Mouse (Mus musculus): ENCODE measurements around the gene Aff1. TPM values are rescaled to one million over a fixed set of nuclear protein-coding genes. Genes with fewer than 3 reads are reported as not detected.
A peak's percentile ranks its signal among the peaks of the same experiment; 100 is the strongest.

The Aff1 gene
- total and polyA plus RNA-seq, 2 experiments from 2014 or later, result 1.6 to 6.4 TPM

DNA sequence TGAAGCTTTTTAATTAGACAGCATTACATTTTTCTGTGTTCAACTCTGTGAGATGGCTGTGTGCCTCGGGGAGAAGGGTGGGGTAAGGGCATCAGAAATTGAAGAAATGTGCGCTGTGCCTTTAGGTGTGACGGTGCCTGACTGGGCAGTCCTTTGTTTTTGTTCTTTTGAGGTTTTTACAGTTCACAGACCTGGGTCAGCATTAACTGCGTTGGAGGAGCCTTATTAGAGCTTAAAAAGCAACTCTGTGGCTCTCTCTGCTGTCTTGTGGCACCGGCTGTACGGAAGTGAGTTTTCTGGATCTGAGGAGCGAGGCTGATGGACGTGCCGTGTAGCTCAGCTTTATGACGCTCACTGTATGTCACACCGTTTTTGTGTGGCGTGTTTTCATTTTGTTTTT, 137.0 kb downstream of the Aff1 start:
- no peak overlapping the region for H3K9ac ChIP-seq (replicated peaks; ENCODE audit: low read length, poor library complexity, severe bottlenecking)
- WGBS, result 77% methylated on average over 12 of the region's 12 CpGs
- no peak overlapping the region for H3K27ac ChIP-seq (ENCODE audit: low read depth, low read length)
- no peak for TF ChIP-seq CTCF (IDR thresholded peaks at IDR 0.05)
- DNase-seq (ENCODE audit: low spot score), result no peak
- no peak overlapping the region for H3K4me3 ChIP-seq (ENCODE audit: low read depth, low read length)
- H3K4me1 ChIP-seq (ENCODE audit: insufficient read depth, low read length), result no peaks in the 10 kb centered on the region
- H3K27me3 ChIP-seq (ENCODE audit: insufficient read depth, low read length), result no peaks in the 10 kb centered on the region
- no peaks in the 10 kb centered on the region for H3K9me3 ChIP-seq (ENCODE audit: low read length)
- no peak for ATAC-seq (ENCODE audit: low FRiP score)
- H3K4me2 ChIP-seq (ENCODE audit: low read depth, low read length, poor library complexity, severe bottlenecking), result no peak overlapping the region
- no peaks in the 10 kb centered on the region for H3K36me3 ChIP-seq (ENCODE audit: insufficient read depth, low read length)

DNA sequence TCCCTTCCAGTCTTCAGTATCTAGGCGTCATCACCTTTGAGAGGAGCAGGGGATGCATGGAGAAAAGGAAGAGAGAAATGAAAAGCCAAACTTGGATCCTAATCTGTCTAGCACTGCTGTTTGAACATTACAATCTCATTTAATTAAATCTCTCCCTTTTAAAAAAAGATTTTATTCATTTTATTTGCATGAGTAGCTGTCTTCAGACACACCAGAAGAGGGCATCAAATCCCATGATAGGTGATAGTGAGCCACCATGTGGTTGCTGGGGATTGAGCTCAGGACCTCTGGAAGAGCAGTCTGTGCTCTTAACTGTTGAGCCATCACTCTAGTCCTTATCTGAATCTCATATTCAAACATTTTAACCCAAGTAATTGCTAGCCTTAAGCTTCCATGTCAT, 138.7 kb downstream of the Aff1 start:
- no peak overlapping the region for H3K4me2 ChIP-seq (ENCODE audit: low read depth, low read length, poor library complexity, severe bottlenecking)
- TF ChIP-seq CTCF (IDR thresholded peaks at IDR 0.05), result peak; percentile 11; the same call in 1 of the 2 replicates
- DNase-seq (ENCODE audit: low spot score) (no peak), ATAC-seq (ENCODE audit: low FRiP score) (no peak)
- H3K36me3 ChIP-seq (ENCODE audit: insufficient read depth, low read length), result no peaks in the 10 kb centered on the region
- H3K4me3 ChIP-seq (ENCODE audit: low read depth, low read length), result no peak overlapping the region
- H3K27ac ChIP-seq (ENCODE audit: low read depth, low read length), result no peak overlapping the region
- H3K27me3 ChIP-seq (ENCODE audit: insufficient read depth, low read length), result no peaks in the 10 kb centered on the region
- H3K9ac ChIP-seq (replicated peaks; ENCODE audit: low read length, poor library complexity, severe bottlenecking), result no peak overlapping the region
- H3K9me3 ChIP-seq (ENCODE audit: low read length), result no peaks in the 10 kb centered on the region
- H3K4me1 ChIP-seq (ENCODE audit: insufficient read depth, low read length), result no peaks in the 10 kb centered on the region
- 89% methylated on average over 1 of the region's 1 CpGs for WGBS

GRCm38 (mm10) chr5:103835471-103836147, 143.4 kb downstream of the Aff1 start:
- no peak for TF ChIP-seq CTCF (IDR thresholded peaks at IDR 0.05)
- WGBS, result 72% methylated on average over 15 of the region's 15 CpGs
- DNase-seq (ENCODE audit: low spot score) (peak; percentile 21), ATAC-seq (ENCODE audit: low FRiP score) (no peak; the same call in 1 of the 2 replicates)
- Histone ChIP-seq H3K27me3 (ENCODE audit: insufficient read depth, low read length) (no peaks in the 10 kb centered on the region), H3K36me3 (ENCODE audit: insufficient read depth, low read length) (no peaks in the 10 kb centered on the region), H3K9ac (replicated peaks; ENCODE audit: low read length, poor library complexity, severe bottlenecking) (no peak overlapping the region), H3K9me3 (ENCODE audit: low read length) (no peaks in the 10 kb centered on the region), H3K4me3 (ENCODE audit: low read depth, low read length) (no peak overlapping the region), H3K27ac (ENCODE audit: low read depth, low read length) (no peak overlapping the region), H3K4me1 (ENCODE audit: insufficient read depth, low read length) (no peaks in the 10 kb centered on the region), H3K4me2 (ENCODE audit: low read depth, low read length, poor library complexity, severe bottlenecking) (no peak overlapping the region)

DNA sequence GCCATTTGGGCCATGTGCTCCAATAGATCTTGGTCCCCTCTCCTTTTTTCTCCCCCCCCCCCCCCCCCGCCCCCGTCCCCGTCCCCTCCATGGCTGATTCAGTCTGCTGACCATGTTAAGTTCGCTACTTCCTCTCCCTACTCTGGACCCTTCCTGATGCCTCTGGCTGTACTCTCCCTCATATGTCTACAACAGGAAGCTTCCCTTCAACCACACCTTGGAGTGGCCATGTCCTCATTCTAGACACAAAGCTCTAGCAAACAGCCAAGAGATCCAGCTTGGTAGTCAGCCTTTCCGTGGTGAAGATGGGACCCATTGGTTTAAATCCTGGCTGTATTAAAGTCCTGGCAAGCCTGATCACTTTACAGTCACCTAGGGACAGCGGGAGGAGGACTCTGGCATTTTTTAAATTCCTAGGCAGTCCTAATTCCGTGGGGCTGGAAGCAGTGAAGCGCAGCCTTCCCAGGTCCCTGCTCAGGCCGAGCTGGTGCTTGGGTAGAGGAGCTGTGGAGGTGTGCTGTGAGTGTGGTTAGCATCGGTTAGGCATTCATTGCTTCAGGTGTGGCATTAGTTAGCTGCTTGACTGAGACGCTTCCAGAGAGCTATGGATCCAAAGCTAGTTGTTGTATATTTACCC, 144.1 kb downstream of the Aff1 start:
- no peak overlapping the region for H3K27ac ChIP-seq (ENCODE audit: low read depth, low read length)
- no peaks in the 10 kb centered on the region for H3K9me3 ChIP-seq (ENCODE audit: low read length)
- H3K4me3 ChIP-seq (ENCODE audit: low read depth, low read length), result no peak overlapping the region
- H3K4me1 ChIP-seq (ENCODE audit: insufficient read depth, low read length), result no peaks in the 10 kb centered on the region
- TF ChIP-seq CTCF (IDR thresholded peaks at IDR 0.05), result no peak
- H3K9ac ChIP-seq (replicated peaks; ENCODE audit: low read length, poor library complexity, severe bottlenecking), result no peak overlapping the region
- H3K4me2 ChIP-seq (ENCODE audit: low read depth, low read length, poor library complexity, severe bottlenecking), result no peak overlapping the region
- DNase-seq (ENCODE audit: low spot score) (no peak), ATAC-seq (ENCODE audit: low FRiP score) (no peak)
- H3K36me3 ChIP-seq (ENCODE audit: insufficient read depth, low read length), result no peaks in the 10 kb centered on the region
- no peaks in the 10 kb centered on the region for H3K27me3 ChIP-seq (ENCODE audit: insufficient read depth, low read length)
- WGBS, result 64% methylated on average over 8 of the region's 11 CpGs

GRCm38 (mm10) chr5:103838550-103839264, 146.5 kb downstream of the Aff1 start:
- no peak for ATAC-seq (ENCODE audit: low FRiP score)
- H3K9ac ChIP-seq (replicated peaks; ENCODE audit: low read length, poor library complexity, severe bottlenecking), result no peak overlapping the region
- WGBS, result 92% methylated on average over 15 of the region's 15 CpGs

GRCm38 (mm10) chr5:103839265-103839626, 147.1 kb downstream of the Aff1 start:
- Histone ChIP-seq H3K4me1 (ENCODE audit: insufficient read depth, low read length) (no peaks in the 10 kb centered on the region), H3K27me3 (ENCODE audit: insufficient read depth, low read length) (no peaks in the 10 kb centered on the region), H3K27ac (ENCODE audit: low read depth, low read length) (no peak overlapping the region), H3K36me3 (ENCODE audit: insufficient read depth, low read length) (no peaks in the 10 kb centered on the region), H3K9ac (replicated peaks; ENCODE audit: low read length, poor library complexity, severe bottlenecking) (no peak overlapping the region), H3K9me3 (ENCODE audit: low read length) (no peaks in the 10 kb centered on the region), H3K4me3 (ENCODE audit: low read depth, low read length) (no peak overlapping the region), H3K4me2 (ENCODE audit: low read depth, low read length, poor library complexity, severe bottlenecking) (no peak overlapping the region)
- ATAC-seq (ENCODE audit: low FRiP score), result no peak
- no peak for DNase-seq (ENCODE audit: low spot score)
- TF ChIP-seq CTCF (IDR thresholded peaks at IDR 0.05), result no peak
- 86% methylated on average over 3 of the region's 3 CpGs for WGBS

More at GRCm38 (mm10) chr5:103838550-103839264, 146.5 kb downstream of the Aff1 start:
- no peaks in the 10 kb centered on the region for H3K4me1 ChIP-seq (ENCODE audit: insufficient read depth, low read length)
- H3K4me2 ChIP-seq (ENCODE audit: low read depth, low read length, poor library complexity, severe bottlenecking), result no peak overlapping the region
- H3K9me3 ChIP-seq (ENCODE audit: low read length), result no peaks in the 10 kb centered on the region
- TF ChIP-seq CTCF (IDR thresholded peaks at IDR 0.05), result no peak
- no peaks in the 10 kb centered on the region for H3K27me3 ChIP-seq (ENCODE audit: insufficient read depth, low read length)
- H3K36me3 ChIP-seq (ENCODE audit: insufficient read depth, low read length), result no peaks in the 10 kb centered on the region
- no peak overlapping the region for H3K27ac ChIP-seq (ENCODE audit: low read depth, low read length)
- peak; percentile 21 for DNase-seq (ENCODE audit: low spot score)
- H3K4me3 ChIP-seq (ENCODE audit: low read depth, low read length), result no peak overlapping the region
